Mouse (Mus musculus): ENCODE data around the gene Foxi2. TPM values are rescaled to one million over a fixed set of nuclear protein-coding genes. Genes with fewer than 3 reads are reported as not detected.

Gene Foxi2
- 0.11 TPM in 1 of 2 replicates, not detected in the other for polyA plus RNA-seq (2015; fragmentation: Nextera tagmentation; extraction: Ambion mirVana)

GRCm38 (mm10) chr7:135410237-135410965 lies at the start of gene Foxi2:
TSS of gene Foxi2 (plus strand) at chr7:135410308.

Other genes with a start within 250 kb of the Foxi2 start
- gene Nps, start 151.6 kb upstream of the Foxi2 start, polyA plus RNA-seq (2015; fragmentation: Nextera tagmentation; extraction: Ambion mirVana), result 0.22 and 0.25 TPM in 2 replicates
- 0.24 TPM in 1 of 2 replicates, not detected in the other for gene Clrn3, start 118.3 kb downstream of the Foxi2 start, polyA plus RNA-seq (2015; fragmentation: Nextera tagmentation; extraction: Ambion mirVana)
- 2.0 and 2.7 TPM in 2 replicates for gene Ptpre, start 127.2 kb downstream of the Foxi2 start, polyA plus RNA-seq (2015; fragmentation: Nextera tagmentation; extraction: Ambion mirVana)